Mouse (Mus musculus) lung, adult 18-20 months (tissue): ENCODE results near the gene Ppp1r13l.

Source experiments
- DNase-seq, 2 experiments: peaks; one replicate each; pipeline ENCODE4 v3.0.0; 2022; ENCODE audit warnings: mixed read lengths in 2 of 2

Gene Ppp1r13l

GRCm38 (mm10) chr7:19420121-19420520 is 60.6 kb downstream of the Ppp1r13l start:
- no peak for DNase-seq

- peak; percentile 92 to 96 for DNase-seq
Observed at GRCm38 (mm10) chr7:19420821-19421636, 61.5 kb downstream of the Ppp1r13l start.

- no peak for DNase-seq
Observed at GRCm38 (mm10) chr7:19423083-19423482, 63.5 kb downstream of the Ppp1r13l start.

- no peak for DNase-seq
Observed at GRCm38 (mm10) chr7:19424051-19424450, 64.5 kb downstream of the Ppp1r13l start.

- DNase-seq, result no peak
Observed at GRCm38 (mm10) chr7:19426349-19426748, 66.8 kb downstream of the Ppp1r13l start.

DNA sequence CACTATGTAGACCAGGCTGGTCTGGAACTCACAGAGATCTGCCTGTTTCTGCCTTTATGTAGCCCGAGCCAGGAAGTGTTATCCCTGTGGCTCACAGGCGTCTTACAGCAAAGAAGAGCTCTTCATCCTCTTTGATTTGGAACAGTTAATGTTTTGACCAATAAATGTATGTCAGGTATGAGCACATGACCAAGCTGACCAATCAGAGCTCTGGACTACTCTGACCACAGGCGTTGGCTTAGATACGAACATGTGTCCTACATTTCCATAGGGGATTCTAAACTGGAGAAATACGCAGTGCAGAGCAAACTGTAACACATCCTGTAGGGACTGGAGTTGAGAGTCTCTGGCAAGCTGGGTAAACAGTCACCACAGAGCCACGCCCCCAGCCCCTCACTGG is 67.3 kb downstream of the Ppp1r13l start:
- no peak for DNase-seq
